Mouse (Mus musculus): ENCODE results near the gene Tmem253.

DNA sequence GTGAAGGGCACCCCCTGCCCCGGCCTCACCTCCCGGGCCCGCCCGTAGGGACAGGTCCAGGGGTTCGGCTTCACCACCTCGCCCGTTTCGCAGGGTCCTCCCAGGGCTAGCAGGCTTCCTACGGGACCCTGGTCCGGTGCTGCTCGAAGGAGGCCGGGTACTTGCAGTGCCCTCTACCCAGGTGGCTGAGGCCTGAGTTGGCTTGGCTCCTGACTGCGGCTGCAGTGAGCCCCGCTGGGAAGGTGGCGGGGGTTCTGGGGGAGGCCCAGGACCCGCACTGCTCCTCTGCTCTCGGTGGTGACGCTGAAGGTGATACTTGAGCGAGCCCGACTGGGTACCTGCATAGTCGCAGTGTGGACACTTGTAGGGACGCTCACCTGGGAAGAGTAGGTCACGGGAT, 8.7 kb upstream of the Tmem253 start:
- TF ChIP-seq TAL1 (IDR thresholded peaks at IDR 0.05; ENCODE audit: low read length) (no peak), GATA1 (IDR thresholded peaks at IDR 0.05; ENCODE audit: low read length) (no peak)

Measured in erythroblast, embryonic 14.5 days (primary cell).